Mouse (Mus musculus) R1 (cell line): ENCODE data around the gene Uqcr11.

Experiments used
- DNase-seq: peaks from one replicate; pipeline ENCODE4 v3.0.0-alpha.2; 2018; ENCODE audit warnings: low read depth, low spot score

Uqcr11 gene

DNA sequence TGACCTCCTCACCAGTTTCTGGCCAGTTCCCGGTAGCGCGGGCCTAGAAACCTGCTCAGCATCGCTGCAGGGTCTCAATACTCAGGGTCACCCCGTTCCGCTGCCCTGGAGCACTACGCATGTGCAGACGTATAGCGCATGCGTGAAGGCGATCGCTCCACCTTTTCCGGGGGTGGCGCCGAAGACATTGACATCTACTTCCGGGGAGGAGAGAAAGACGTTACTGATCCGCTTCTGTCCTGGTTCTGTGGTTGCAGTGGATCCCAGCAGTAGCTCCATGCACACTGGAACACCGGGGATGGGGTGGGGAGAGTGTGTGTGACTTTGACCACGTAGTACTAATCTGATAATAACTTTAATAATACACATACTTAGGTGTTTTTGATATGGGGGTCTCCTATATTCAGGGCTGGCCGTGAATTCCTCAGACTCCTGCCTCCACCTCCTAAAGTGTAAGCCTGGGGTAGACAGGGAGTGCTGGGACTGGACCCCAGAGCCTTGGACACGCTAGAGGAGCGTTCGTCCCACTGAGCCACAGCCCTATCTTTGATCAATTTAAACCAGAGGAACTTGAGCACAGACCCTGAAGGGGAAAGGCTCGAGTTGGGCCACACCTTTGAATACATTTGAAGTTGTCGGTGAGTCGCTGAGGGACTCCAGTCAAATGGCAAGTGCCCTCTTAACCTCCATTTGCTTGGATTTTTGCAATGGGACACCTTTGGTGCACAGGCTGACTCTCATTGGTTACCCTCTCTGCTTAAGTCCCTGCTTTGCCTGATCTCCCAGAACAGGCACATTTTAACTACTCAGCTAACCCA is at the start of gene Uqcr11:
Gene Uqcr11, minus strand, starts transcription at position 147 of the 818 bp plus-strand sequence.
- DNase-seq = peak; percentile 95

DNA sequence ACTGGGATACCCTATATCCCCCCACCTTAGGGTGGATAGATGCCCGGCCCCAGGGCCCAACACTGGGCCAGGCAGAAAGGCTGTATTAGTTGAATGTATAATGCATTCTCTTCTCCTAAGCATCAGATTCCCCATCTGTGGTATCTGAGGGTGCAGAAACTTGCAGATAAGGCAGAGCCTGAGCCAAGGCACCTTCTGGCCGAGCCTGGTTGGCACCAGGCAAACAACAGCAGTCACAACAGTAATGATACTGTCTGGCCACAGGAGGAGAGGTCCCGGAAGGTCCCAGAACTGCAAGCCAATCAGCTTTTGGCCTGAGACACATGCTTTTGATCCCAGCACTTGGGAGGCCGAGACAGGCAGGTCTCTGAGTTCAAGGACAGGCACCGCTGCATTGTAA is 49.1 kb upstream of the Uqcr11 start:
- DNase-seq = no peak

DNA sequence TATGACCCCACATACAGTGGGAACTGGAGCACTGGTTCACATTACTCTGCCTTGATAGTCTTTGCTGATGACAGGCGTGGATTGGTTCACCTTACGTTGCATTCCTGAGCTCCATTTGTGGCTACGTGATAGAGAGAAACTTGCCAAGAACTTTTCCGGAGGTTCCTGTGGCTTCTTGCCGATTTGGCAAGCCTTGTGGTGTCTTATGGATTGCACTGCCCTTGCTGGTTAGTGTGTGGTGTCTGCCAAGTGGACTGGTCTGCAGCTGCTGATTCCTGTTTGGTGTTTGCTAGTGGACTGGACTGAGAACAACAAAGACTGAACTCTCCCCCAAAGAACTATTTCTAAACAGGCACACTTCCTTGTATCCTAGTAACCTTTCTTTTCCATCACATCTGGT is 48.2 kb upstream of the Uqcr11 start:
- DNase-seq = no peak

DNA sequence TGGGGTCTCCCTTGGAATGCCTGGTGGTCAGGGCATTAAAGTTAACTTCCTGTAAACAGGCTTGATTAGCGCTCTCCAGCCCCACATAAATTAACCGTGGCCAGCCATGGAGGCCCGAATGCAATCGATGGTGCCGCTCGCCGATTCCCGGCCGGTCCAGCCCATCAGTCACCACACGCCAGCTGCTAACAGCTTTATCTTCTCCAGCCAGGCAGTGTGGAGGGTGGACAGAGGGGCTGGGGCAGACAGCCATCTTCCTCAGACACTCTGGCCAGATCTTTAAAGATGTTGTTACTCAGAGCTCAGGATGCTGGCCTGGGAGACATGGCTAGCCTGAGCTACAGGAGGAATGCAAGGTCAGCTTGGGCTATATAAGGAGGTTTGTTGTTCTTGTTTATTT is 47.0 kb upstream of the Uqcr11 start:
- no peak for DNase-seq

DNA sequence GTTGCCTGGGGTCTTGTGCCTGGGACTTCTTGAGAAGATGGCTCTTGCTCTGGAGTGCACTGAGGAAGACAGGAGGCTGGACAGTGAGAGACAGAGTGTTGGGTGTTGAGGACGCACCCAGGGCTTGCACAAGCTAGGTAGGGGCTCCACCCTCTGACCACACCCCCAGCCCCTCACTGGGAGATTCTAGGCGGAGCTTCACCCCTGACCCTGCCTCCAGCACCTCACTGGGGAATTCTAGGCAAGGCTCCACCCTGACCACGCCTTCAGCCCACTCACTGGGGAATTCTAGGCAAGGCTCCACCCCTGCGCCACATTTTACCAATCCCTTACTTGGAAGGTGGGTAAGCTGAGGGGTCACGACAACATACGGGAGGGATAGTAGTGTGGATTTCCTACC is 44.0 kb upstream of the Uqcr11 start:
- DNase-seq = peak; percentile 97

DNA sequence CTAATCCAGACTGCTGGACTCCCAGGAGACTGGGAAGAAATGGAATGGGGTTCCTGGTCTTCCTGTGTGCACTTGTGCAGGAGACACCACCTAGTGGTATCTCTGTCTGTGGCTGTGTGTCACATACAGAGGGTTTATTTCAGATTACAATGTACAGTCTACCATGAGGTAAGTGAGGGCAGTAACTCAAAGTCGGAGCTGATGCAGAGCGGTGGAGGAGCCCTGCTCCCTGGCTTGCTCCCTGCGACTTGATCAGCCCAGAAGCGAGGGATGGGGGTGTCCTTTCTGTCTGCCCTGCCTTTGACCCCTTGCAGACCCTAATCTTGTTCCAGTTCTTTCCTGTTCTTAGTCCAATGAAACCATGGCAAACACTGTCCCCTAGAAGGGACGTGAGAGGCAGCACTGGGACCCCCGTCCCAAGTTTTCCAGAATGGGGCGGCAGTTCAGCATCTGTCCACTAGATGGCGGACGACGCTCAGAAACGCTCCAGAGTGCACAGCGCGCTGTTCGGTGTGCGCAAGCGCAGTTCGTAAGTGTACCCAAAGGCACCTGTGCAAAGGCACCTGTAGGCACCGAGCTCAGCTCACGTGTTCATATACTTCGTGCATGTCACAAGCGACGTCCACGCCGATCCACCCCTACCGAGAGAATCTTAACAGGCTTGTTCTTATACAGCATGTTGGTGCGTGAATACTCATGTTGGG is 39.4 kb upstream of the Uqcr11 start:
- peak; percentile 82 for DNase-seq

DNA sequence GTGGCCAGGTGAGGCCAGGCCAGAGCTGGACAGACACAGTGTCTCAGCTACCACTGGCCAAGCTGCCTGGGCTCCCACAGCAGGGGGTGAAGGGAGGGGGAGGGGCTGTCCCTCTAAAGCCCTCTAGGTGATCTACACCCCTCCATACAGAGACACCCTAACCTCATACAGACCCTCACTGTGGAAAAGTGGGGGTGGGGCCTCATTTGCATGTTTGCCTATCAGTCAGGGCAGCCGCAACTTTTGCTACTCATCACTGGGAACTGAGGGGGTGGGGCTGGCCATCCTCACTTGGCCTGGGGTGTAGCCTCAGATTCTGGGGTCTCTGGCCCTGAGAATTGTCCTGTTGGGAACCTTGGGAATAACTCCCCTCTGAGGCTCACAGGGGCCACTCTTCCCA is 38.4 kb upstream of the Uqcr11 start:
- no peak for DNase-seq

DNA sequence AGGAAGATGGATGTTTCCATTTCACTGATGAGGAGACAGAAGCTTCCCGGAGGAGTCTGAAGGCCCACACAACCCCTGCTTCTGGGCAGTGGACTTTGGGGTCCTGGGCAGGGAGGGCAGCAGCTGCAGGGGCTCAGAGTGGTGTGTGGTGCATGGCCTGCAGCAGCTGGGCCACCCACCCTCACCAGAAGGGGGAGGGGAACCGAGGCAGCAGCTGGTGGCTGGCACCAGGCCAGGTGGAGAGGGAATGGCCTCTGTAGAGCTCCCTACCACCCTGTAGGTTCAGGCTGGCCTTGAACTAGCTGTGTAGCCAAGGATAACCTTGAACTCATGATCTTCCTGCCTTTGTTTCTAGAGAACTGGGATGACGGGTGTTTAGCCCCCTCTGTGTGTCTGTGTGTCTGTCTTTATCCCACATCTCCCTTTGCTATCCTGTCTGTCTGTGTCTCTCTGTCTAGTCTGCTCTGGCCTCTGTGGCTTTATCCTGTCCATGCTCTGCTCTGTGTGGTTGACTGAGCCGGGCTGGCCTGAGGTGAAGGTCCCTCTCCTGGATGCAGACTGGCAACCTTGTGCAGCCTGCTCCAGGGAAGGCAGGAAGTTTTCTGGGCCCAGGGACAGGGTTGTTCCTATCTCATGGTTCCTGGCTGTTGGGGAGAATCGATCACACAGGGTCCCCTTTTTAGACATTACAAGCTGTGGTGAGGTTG is 37.9 kb upstream of the Uqcr11 start:
- no peak for DNase-seq

DNA sequence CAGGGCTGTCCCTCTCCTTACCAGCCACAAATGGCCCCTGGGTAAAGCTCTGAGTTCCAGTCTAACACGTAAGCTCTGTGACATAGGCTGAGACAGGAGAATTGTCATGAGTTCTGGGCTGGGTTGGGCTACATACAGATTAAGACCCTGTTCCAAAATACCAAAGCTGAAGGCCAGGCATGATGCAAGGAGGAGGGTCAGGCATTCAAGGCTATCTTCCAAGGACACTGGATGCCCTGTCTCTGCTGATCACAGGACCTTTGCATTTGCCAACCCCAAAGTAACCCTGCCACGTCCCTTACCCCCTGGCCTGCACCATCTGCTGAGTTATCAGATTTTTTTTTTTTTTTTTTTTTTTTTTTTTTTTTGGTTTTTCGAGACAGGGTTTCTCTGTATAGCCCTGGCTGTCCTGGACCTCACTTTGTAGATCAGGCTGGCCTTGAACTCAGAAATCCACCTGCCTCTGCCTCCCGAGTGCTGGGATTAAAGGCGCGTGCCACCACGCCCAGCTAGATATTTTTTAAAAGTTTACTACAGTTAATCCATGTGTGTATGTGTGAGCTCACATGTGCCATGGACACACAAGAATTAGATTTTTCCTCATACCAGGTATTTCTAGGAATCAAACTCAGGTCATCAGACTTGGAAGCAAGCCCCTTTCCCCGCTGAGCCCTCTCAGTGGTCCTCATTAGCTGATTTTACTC is 37.1 kb upstream of the Uqcr11 start:
- DNase-seq = no peak

DNA sequence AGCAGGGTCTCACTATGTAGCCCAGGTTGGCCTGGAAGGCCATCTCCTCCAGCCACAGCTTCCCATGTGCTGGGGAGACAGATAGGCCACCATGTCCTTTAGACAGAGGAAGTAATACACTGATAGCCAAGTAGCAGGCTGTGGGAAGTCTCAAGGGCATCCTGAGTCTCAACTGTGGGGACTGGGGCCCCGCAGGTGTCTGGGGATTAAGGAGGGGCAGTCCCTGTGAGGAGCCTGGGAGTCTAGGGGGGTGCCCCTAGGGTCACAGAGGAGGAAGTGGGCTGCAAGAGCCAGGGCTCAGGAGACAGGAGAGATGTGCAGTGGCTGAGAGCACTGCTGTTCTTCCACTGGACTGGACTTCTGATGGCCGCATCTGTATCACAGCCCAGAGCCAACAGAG is 36.4 kb upstream of the Uqcr11 start:
- DNase-seq = no peak

DNA sequence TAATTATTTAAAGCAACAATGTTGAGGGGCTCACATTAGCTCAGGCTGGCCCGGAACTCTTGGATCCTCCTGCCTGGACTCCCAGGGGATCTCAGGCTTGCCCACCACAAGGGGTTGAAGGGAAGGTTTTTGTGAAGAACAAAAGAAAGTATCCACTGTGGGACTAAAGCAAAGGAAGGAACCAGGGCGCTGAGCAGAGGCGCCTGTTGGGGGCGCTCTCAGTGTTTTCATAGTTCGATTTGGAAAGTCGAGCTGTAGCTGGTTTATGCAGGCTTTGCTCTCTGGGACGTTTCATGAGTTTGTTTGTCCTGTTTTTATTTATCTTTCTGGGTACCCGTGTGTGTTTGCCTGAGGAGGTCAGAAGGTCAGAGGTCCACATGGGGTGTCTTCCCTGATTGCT is 35.0 kb upstream of the Uqcr11 start:
- peak; percentile 74 for DNase-seq

DNA sequence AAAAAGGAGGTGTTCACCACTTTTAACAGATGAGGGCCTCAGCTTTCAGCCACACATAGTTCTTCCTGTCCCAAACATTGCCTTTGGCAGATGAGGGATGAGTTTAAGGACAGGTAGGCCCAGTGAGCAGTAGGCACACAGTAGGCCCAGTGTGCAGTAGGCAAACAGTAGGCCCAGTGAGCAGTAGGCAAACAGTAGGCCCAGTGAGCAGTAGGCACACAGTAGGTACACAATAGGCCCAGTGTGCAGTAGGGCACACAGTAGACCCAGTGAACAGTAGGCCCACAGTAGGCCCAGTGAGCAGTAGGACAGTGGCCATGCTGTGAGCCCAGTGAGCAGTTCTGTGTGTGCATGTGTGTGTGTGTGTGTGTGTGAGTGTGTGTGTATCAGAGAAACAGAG is 33.4 kb upstream of the Uqcr11 start:
- DNase-seq = no peak

DNA sequence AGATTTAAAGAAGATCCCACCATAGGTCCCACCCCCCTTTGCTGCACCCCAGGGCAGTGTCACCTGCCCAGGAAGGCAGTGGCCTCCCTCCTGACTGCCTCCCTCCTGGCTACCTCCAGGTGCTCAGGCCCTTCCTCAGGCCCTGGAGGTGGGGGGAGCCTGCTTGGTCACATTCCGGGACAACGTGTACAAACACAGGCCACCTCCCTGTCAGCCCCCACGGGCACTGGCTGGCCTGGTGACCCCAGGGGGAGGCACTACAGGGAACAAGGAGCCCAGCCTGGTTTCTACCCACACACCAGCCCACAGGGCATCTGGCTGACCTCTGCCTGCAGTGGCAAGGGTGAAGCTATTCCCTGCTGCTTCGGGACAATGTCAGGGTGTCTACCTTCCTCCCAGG is 31.3 kb upstream of the Uqcr11 start:
- DNase-seq = no peak

DNA sequence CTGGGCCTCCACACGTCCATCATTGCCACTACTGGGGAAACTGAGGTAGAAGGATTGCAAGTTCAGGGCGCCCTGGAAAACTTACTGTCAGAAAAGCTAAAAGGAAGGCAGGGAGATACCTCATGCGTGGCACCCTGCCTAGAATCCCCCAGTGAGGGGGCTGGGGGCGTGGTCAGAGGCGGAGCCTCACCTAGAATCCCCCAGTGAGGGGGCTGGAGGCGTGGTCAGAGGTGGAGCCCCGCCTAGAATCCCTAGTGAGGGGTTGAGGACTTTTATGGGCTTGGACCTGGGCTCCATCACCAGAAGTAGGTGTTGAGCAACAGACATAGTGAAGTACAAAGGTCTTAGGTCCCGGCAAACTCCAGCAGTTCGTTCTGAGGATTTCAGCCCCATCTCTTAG is 29.6 kb upstream of the Uqcr11 start:
- DNase-seq = peak; percentile 80

DNA sequence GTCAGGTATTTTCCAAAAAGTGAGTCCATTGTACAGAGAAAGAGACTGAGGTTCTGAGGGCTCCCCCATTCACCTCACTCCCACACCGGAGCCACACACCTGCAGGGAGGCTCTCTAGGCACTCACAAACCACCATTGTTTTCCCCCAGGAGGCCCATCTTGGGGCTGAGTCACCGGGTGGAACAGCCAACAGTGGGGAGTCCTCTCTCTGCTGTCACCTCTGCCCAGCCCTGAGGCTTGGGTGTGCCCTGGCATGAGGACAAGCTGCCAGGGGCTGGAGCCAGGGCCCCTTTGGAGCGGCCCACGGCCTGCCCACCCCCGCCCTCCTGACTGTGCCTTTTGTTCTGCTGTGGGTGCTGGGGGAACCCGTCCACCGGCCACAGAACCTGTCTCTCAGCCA is 29.1 kb upstream of the Uqcr11 start:
- peak; percentile 23 for DNase-seq

DNA sequence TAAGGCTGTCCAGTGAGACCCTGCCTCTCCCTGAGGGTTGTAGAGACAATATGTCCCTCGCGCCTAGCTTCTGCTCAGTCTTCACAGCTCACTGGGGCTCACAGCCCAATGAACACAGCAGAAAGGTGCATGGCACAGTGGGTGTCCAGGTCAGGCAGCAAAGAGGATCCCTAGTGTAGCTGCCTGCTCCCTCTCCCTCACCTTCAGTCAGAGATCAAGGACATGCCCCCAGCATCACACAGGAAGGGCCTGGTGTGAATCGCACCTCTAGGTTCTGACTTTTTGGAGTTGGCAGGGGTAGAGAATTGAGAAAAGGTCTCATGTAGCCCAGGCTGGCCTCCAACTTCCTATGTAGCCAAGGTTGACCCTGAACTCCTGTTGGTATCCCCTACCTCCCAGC is 28.2 kb upstream of the Uqcr11 start:
- DNase-seq = no peak

DNA sequence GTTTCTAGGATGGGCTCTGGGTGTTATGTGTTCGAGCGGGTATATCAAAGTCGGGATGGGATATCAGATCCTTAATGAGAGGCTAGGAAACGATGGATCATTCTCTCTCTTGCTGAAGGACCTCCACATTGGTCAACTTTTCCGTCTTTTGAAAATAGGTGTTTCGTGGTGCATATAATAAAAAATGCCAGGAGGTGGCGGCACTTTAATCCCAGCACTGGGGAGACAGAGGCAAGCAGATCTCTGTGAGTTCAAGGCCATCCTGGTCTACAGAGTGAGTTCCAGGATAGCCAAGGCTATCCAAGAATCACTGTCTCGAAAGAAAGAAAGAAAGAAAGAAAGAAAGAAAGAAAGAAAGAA is 27.6 kb upstream of the Uqcr11 start:
- DNase-seq = no peak

DNA sequence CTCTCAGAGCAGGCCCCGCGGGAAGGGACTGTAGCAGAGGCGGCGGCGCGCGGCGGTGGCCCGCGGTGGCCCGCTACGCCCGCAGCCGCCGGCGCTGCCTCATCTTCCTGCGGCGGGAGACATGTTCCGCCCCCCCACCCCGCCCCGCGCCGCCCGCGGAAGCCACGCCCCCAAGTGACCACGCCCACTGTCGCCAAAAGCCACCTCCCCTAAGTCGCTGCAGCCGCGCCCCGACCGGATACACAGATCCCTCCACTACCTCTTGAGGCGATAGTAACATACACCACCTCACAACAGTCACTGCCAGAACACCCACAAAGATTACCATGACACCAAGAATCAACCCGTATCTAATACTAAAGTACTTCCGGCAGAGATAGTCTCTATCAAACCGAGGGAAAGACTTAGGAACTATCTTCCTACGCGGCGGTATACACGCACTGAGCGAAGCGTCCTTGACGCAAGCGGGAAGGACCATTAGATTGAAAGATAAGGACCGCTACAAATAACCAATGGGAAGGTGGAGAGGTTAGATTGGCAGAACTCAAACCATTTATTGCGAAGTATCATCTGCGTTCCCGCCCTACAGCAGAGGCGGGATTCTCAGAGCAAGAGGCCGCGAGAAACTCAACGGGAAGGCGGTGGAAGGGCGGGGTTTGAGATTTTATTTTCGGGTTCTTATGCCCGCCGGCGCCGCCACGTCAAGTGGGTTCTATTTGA is 27.0 kb upstream of the Uqcr11 start, which contains the start of gene Tcf3:
Gene Tcf3, minus strand, starts transcription at position 135 of the 720 bp plus-strand sequence.
- peak; percentile 100 for DNase-seq

DNA sequence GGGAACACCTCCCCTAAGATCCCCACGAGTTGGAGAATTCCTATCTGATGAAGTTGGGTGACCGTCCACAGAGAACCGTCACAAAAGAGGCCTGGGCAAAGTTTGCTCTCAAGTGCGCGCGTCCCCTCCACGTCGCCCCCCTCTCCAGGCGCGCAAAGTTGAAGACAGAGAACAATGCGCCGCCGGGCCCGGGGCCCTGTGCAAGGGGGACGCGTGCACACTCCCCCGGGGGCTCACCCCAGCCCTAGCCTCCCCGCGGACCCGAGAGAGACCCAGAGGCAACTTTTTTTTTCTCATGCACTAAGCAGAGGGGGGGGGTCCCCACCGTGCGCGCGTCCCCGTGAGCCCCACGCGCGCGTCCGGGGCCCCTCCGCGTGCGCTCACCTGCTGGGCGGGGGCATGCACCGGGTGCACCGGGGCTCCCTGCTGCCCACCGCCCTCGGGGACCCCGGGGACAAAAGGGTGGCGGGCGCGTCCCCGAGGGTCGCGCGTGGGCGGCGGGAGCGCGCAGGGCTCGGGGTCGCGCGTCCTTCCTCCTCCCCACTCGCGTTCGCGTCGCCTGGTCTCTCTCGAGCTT is 26.4 kb upstream of the Uqcr11 start:
- peak; percentile 41 for DNase-seq

DNA sequence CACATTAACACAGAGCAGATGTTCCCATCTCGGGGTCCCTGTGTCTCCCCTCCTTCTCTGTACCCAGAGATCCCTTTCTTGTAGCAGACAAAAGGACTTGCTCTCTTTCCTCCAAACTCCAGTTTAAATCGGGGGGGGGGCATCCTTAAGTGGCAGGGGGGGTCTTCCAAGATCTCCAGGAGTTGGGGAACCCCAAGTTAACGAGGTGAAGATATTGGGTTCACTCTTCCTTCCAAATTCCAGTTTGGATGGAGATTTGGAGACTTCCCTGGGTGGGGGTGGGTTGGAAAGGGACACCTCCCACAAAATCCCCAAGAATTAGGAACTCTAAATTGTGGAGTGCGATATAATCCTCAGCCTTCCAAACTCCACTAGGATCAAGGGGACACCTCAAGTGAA is 25.8 kb upstream of the Uqcr11 start:
- no peak for DNase-seq
